Mouse (Mus musculus): ENCODE data around the gene Art2b. TPM values are rescaled to one million over a fixed set of nuclear protein-coding genes. Genes with fewer than 3 reads are reported as not detected.
"Not testable (repeated sequence)": the region's sequence is repeated elsewhere in the genome, so short reads cannot be mapped to it uniquely, and the experiment has no call there.

The Art2b gene
- polyA plus RNA-seq, 1 experiment: 5.4 TPM

- DNase-seq: no peak
- Histone ChIP-seq H3K36me3 (ENCODE audit: control insufficient read depth, insufficient read depth, low read length) (no peaks in the 10 kb centered on the region), H3K27me3 (ENCODE audit: control insufficient read depth, insufficient read depth, low read length) (no peaks in the 10 kb centered on the region), H3K4me3 (ENCODE audit: control insufficient read depth, insufficient read depth, low read length) (no peak overlapping the region), H3K4me1 (replicated peaks; ENCODE audit: control insufficient read depth, insufficient read depth, low read length) (no peaks in the 10 kb centered on the region), H3K27ac (ENCODE audit: control insufficient read depth, insufficient read depth, low read length) (no peak overlapping the region)
- 36% methylated on average over 3 of the region's 3 CpGs for WGBS
- TF ChIP-seq POLR2A (IDR thresholded peaks at IDR 0.05; ENCODE audit: control insufficient read depth, extremely low read depth, insufficient read depth, low read length, poor library complexity): no peak
- no peak for TF ChIP-seq CTCF (IDR thresholded peaks at IDR 0.05; ENCODE audit: borderline replicate concordance, control insufficient read depth, extremely low read depth, insufficient read depth, low read length, poor library complexity)
These were observed 11.0 kb downstream of the Art2b start for GRCm38 (mm10) chr7:101574413-101574812.

DNA sequence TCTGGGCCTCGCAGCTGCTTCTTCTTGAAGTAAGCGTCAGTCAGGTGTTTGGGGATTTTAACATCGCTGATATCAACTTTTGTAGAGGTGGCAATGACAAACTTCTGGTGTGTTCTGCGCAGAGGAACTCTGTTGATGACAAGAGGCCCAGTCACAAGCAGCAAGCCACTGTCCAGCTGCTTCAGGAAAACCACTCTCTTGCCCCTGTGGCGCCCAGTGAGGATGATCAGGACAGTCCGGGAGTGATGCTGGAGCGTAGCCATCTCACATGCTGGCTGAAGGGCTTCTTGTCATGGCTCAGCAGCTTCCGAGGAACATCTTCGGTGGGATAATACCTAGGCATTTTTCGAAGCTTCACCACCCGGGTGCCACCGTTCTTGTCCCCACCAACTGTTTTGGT, 11.8 kb downstream of the Art2b start:
- WGBS: 98% methylated on average over 12 of the region's 12 CpGs
- not testable (repeated sequence) for DNase-seq; H3K27ac ChIP-seq (ENCODE audit: control insufficient read depth, insufficient read depth, low read length); H3K36me3 ChIP-seq (ENCODE audit: control insufficient read depth, insufficient read depth, low read length); H3K4me3 ChIP-seq (ENCODE audit: control insufficient read depth, insufficient read depth, low read length); H3K27me3 ChIP-seq (ENCODE audit: control insufficient read depth, insufficient read depth, low read length); H3K4me1 ChIP-seq (replicated peaks; ENCODE audit: control insufficient read depth, insufficient read depth, low read length)

GRCm38 (mm10) chr7:101564086-101564485, 21.3 kb downstream of the Art2b start:
- no peak for DNase-seq
- no peak overlapping the region for H3K27ac ChIP-seq (ENCODE audit: control insufficient read depth, insufficient read depth, low read length)
- 92% methylated on average over 2 of the region's 2 CpGs for WGBS
- H3K4me1 ChIP-seq (replicated peaks; ENCODE audit: control insufficient read depth, insufficient read depth, low read length): no peaks in the 10 kb centered on the region
- no peak for TF ChIP-seq CTCF (IDR thresholded peaks at IDR 0.05; ENCODE audit: borderline replicate concordance, control insufficient read depth, extremely low read depth, insufficient read depth, low read length, poor library complexity)
- no peak for TF ChIP-seq POLR2A (IDR thresholded peaks at IDR 0.05; ENCODE audit: control insufficient read depth, extremely low read depth, insufficient read depth, low read length, poor library complexity)
- no peaks in the 10 kb centered on the region for H3K36me3 ChIP-seq (ENCODE audit: control insufficient read depth, insufficient read depth, low read length)
- H3K4me3 ChIP-seq (ENCODE audit: control insufficient read depth, insufficient read depth, low read length): no peak overlapping the region
- no peaks in the 10 kb centered on the region for H3K27me3 ChIP-seq (ENCODE audit: control insufficient read depth, insufficient read depth, low read length)

DNA sequence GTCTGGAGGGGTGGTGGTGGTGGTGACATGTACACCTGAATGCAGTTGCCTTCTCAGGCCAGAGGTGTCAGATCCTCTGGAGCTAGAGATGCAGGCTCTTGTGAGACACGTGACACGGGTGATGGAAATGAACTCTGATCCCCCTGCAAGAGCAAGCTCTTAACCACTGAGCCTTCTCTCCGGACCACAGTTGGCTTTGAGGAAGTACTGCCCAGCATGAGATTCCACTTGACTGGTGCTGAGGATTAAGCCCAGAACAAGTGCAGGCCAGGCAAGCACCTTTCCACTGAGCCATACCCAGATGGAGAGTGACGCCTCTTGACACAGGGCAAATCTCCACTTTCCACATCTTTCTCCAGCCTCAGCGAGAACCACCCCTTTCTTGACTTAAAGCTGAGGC, 26.0 kb downstream of the Art2b start:
- not testable (repeated sequence) for DNase-seq; H3K4me1 ChIP-seq (replicated peaks; ENCODE audit: control insufficient read depth, insufficient read depth, low read length); H3K27ac ChIP-seq (ENCODE audit: control insufficient read depth, insufficient read depth, low read length); H3K27me3 ChIP-seq (ENCODE audit: control insufficient read depth, insufficient read depth, low read length); H3K36me3 ChIP-seq (ENCODE audit: control insufficient read depth, insufficient read depth, low read length); H3K4me3 ChIP-seq (ENCODE audit: control insufficient read depth, insufficient read depth, low read length)
- WGBS: 87% methylated on average over 5 of the region's 5 CpGs

DNA sequence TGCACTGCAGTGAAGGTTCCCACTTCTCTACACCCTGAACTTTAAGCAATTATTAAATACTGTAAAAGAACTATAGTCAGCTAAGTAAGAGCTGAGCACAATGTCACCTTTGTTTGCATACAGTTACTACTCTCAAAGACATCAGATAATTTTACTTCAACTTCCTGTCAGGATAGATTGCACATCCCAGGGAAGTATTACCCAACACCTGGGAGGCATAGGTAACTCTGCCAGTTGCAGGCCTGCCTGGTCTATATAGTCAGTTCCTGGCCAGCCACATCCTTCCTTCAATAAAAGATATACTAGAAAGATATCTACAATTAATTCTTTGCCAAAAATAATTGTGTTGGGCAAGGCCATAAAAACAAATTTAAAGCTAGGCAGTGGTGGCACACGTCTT, 28.0 kb downstream of the Art2b start:
- H3K36me3 ChIP-seq (ENCODE audit: control insufficient read depth, insufficient read depth, low read length): no peaks in the 10 kb centered on the region
- WGBS: 87% methylated on average over 1 of the region's 1 CpGs
- no peaks in the 10 kb centered on the region for H3K27me3 ChIP-seq (ENCODE audit: control insufficient read depth, insufficient read depth, low read length)
- no peak overlapping the region for H3K4me3 ChIP-seq (ENCODE audit: control insufficient read depth, insufficient read depth, low read length)
- peaks cover 4% of the 10 kb centered on the region; the same call in 1 of the 2 replicates for H3K4me1 ChIP-seq (replicated peaks; ENCODE audit: control insufficient read depth, insufficient read depth, low read length)
- no peak for TF ChIP-seq POLR2A (IDR thresholded peaks at IDR 0.05; ENCODE audit: control insufficient read depth, extremely low read depth, insufficient read depth, low read length, poor library complexity)
- no peak for TF ChIP-seq CTCF (IDR thresholded peaks at IDR 0.05; ENCODE audit: borderline replicate concordance, control insufficient read depth, extremely low read depth, insufficient read depth, low read length, poor library complexity)
- no peak for DNase-seq
- H3K27ac ChIP-seq (ENCODE audit: control insufficient read depth, insufficient read depth, low read length): no peak overlapping the region

DNA sequence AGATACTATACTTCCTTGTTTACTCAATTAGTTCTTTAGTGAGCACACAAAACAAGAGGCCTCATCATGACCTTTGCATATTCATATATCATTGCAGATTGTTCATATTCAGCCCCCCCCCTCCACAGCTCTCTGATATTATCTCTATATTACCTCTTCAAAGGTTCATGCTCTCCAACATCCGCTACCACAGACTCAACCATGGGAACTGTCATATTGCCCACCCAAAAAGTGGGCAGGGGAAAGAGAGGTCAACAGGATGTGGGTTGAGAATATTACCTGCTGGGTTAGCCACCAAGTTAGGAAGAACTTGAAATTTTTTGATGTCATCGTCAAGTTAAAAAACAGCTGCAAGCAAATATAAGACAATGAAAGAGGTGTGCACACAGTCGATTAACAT, 29.9 kb downstream of the Art2b start:
- not testable (repeated sequence) for DNase-seq; H3K27ac ChIP-seq (ENCODE audit: control insufficient read depth, insufficient read depth, low read length); H3K4me3 ChIP-seq (ENCODE audit: control insufficient read depth, insufficient read depth, low read length); H3K36me3 ChIP-seq (ENCODE audit: control insufficient read depth, insufficient read depth, low read length); H3K27me3 ChIP-seq (ENCODE audit: control insufficient read depth, insufficient read depth, low read length)
- 11% methylated on average over 3 of the region's 3 CpGs for WGBS
- H3K4me1 ChIP-seq (replicated peaks; ENCODE audit: control insufficient read depth, insufficient read depth, low read length): peaks cover 13% of the 10 kb centered on the region

DNA sequence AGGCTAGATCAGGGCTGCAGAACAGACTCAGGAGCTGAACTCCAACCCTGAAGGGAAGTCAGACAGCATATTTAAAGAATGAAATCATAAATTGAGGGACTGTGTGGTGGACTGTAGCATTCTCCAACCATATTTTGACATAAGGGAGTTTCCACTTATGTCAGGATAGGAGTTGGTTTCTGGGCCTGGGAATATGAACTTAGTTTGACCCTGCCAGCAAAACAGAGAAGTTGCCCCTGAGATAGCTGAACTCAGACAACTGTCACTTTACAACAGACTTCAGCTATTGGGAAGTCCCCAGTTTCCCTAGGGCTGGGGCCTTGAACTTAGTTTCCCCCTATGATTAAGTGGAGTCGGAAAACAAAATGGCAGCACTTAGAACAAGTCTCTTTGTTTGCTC, 33.9 kb downstream of the Art2b start:
- Histone ChIP-seq H3K27me3 (ENCODE audit: control insufficient read depth, insufficient read depth, low read length) (no peaks in the 10 kb centered on the region), H3K36me3 (ENCODE audit: control insufficient read depth, insufficient read depth, low read length) (no peaks in the 10 kb centered on the region), H3K27ac (ENCODE audit: control insufficient read depth, insufficient read depth, low read length) (no peak overlapping the region; the same call in 1 of the 2 replicates), H3K4me3 (ENCODE audit: control insufficient read depth, insufficient read depth, low read length) (no peak overlapping the region), H3K4me1 (replicated peaks; ENCODE audit: control insufficient read depth, insufficient read depth, low read length) (peaks cover 17% of the 10 kb centered on the region)
- no peak for TF ChIP-seq CTCF (IDR thresholded peaks at IDR 0.05; ENCODE audit: borderline replicate concordance, control insufficient read depth, extremely low read depth, insufficient read depth, low read length, poor library complexity)
- no peak for TF ChIP-seq POLR2A (IDR thresholded peaks at IDR 0.05; ENCODE audit: control insufficient read depth, extremely low read depth, insufficient read depth, low read length, poor library complexity)
- no peak for DNase-seq
- WGBS: 83% methylated on average over 1 of the region's 1 CpGs

Measured in thymus, adult 2 months (tissue).